Mouse (Mus musculus) liver, postnatal 0 days (tissue): ENCODE measurements around the gene Trim38.

Experiments used
- CTCF ChIP-seq: sonication (generic); IDR thresholded peaks from 2 replicates; pipeline ENCODE4 v1.5.1; 2016; ENCODE audit warnings: antibody characterized with exemption, low read depth
- EP300 ChIP-seq: IDR thresholded peaks from 2 replicates; pipeline ENCODE4 v1.6.1; 2016; ENCODE audit warnings: antibody characterized with exemption, low read depth, mild to moderate bottlenecking

DNA sequence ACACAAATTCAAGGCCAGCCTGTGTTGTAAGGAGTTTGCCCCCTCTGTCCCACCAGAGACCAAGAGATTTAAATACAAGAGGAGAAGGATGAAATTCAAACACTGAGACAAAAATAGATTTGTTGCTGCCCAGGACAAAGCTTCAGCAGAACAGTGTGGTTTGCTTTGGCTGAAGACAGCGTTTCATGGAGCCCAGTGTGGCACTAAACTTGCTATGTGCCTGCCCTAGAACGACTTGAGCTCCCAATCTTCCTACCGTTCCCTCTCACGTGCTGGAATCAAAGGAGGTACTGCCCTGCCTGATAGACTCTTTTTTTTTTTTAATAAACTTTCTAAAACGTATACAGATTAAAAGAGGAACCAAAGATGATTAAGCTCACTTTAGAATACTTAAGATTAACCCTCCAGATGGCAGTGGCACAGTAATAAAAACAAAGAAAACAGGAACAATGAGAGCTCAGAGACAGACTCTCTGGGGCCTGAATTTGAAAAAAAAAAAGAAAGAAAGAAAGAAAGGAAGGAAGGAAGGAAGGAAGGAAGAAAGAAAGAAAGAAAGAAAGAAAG, 797 bp upstream of the Trim38 start:
- TF ChIP-seq CTCF (no peak), EP300 (no peak)
